Comparison of ENCODE assay signal across 20 mouse cellular contexts in the genomic region with DNA sequence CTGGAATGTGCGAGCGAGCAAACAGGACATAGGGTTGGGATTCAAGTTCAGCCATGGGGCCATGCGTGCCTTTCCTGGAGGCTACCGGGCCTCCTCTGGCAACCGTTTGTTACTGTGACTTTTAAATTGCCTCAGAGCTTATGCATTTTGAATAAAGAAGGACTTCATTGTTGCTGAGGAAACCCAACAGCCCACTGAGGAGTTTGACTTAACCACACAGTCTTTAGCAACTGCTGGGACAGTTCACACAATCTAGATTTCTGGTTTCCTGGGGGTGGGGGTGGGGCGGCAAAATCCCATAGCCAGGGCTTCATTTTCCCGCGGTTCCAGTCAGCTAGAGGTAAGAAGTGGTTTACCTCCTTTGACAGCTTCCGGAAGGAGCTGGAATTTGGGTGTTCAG. TPM values are rescaled to one million over a fixed set of nuclear protein-coding genes. Genes with fewer than 3 reads are reported as not detected.
A peak's percentile ranks its signal among the peaks of the same experiment; 100 is the strongest.
DNase-seq lines count a peak whose midpoint lies in the region; ATAC-seq and TF ChIP-seq lines count a peak whose summit lies in the region.
"Had no signal": no experiment of that assay in that cellular context is flagged by ENCODE, and none has a peak within 500 bp of the region (broad histone marks: within the 10 kb centered on the region; RNA-seq: fewer than 3 reads in every experiment).

No protein-coding gene starts in this region.

- H3K9ac ChIP-seq in kidney, embryonic 14.5 days (ENCODE audit: low read depth, low read length), result no peak overlapping the region
- H3K9ac ChIP-seq in kidney, embryonic 16.5 days (replicated peaks; ENCODE audit: low read length), result no peak overlapping the region
- no peak overlapping the region for H3K9ac ChIP-seq in hindbrain, postnatal 0 days (replicated peaks; ENCODE audit: low read length)
- H3K9ac ChIP-seq: embryonic facial prominence, embryonic 12.5 days; forebrain, embryonic 13.5 days; forebrain, embryonic 15.5 days had no signal

- no peak for ATAC-seq in kidney, embryonic 14.5 days (ENCODE audit: low FRiP score, low TSS enrichment)
- ATAC-seq in kidney, embryonic 16.5 days (ENCODE audit: low FRiP score, low TSS enrichment), result no peak
- ATAC-seq in megakaryocyte progenitor cell, adult 5-6 weeks (replicated peaks; ENCODE audit: poor library complexity), result peak; percentile 60
- no peak for ATAC-seq in hindbrain, postnatal 0 days
- ATAC-seq: forebrain, embryonic 13.5 days; forebrain, embryonic 15.5 days had no signal

- 74% methylated on average over 9 of the region's 9 CpGs for WGBS in kidney, embryonic 14.5 days
- WGBS in kidney, embryonic 16.5 days, result 80% methylated on average over 9 of the region's 9 CpGs
- 80% methylated on average over 9 of the region's 9 CpGs for WGBS in hindbrain, postnatal 0 days

- peak overlapping the region; percentile 38; the same call in 1 of the 2 replicates for H3K27ac ChIP-seq in kidney, embryonic 14.5 days (ENCODE audit: low read depth, low read length)
- H3K27ac ChIP-seq in kidney, embryonic 16.5 days (ENCODE audit: low read length), result 0 out of 2 replicates have a peak overlapping the region, but pooled peaks have one; percentile 22
- no peak overlapping the region for H3K27ac ChIP-seq in hindbrain, postnatal 0 days
- H3K27ac ChIP-seq: embryonic facial prominence, embryonic 10.5 days; embryonic facial prominence, embryonic 12.5 days; forebrain, embryonic 13.5 days; forebrain, embryonic 15.5 days had no signal

- no peak overlapping the region for H3K4me2 ChIP-seq in kidney, embryonic 14.5 days (replicated peaks; ENCODE audit: low read depth, low read length)
- H3K4me2 ChIP-seq in kidney, embryonic 16.5 days (replicated peaks; ENCODE audit: low read depth, low read length), result no peak overlapping the region
- no peak overlapping the region for H3K4me2 ChIP-seq in hindbrain, postnatal 0 days (ENCODE audit: low read depth, low read length)
- H3K4me2 ChIP-seq: embryonic facial prominence, embryonic 12.5 days; forebrain, embryonic 13.5 days; forebrain, embryonic 15.5 days had no signal

- TF ChIP-seq CTCF in hindbrain, postnatal 0 days (IDR thresholded peaks at IDR 0.05; ENCODE audit: low read depth), result no peak

- no peaks in the 10 kb centered on the region for H3K9me3 ChIP-seq in kidney, embryonic 14.5 days (ENCODE audit: control insufficient read depth, low read length)
- H3K9me3 ChIP-seq in kidney, embryonic 16.5 days (ENCODE audit: low read length), result no peaks in the 10 kb centered on the region
- no peaks in the 10 kb centered on the region for H3K9me3 ChIP-seq in hindbrain, postnatal 0 days (ENCODE audit: low read length)
- H3K9me3 ChIP-seq: embryonic facial prominence, embryonic 10.5 days; embryonic facial prominence, embryonic 12.5 days; forebrain, embryonic 13.5 days; forebrain, embryonic 15.5 days had no signal

- H3K4me3 ChIP-seq in kidney, embryonic 14.5 days (ENCODE audit: low read length), result no peak overlapping the region
- no peak overlapping the region for H3K4me3 ChIP-seq in kidney, embryonic 16.5 days (ENCODE audit: low read length)
- H3K4me3 ChIP-seq in hindbrain, postnatal 0 days (ENCODE audit: low read length), result no peak overlapping the region
- H3K4me3 ChIP-seq: embryonic facial prominence, embryonic 10.5 days; embryonic facial prominence, embryonic 12.5 days; forebrain, embryonic 13.5 days; forebrain, embryonic 15.5 days had no signal

- DNase-seq in kidney, postnatal 10 days, result no peak
- no peak for DNase-seq in kidney, adult 18-20 months
- peak; percentile 51 for DNase-seq in 416B (ENCODE audit: low read depth)
- no peak for DNase-seq in hindbrain, postnatal 0 days (ENCODE audit: low spot score)
- DNase-seq: adrenal gland, adult 8-10 months; adrenal gland, postnatal 14 days; adrenal gland, postnatal 36 days; cerebellum, adult 11-12 months; cerebellum, adult 2 months; cerebellum, adult 9-10 months; cerebellum, postnatal 10 days; cerebellum, postnatal 25 days had no signal

- no peaks in the 10 kb centered on the region for H3K27me3 ChIP-seq in kidney, embryonic 14.5 days (ENCODE audit: control insufficient read depth, insufficient read depth, low read length)
- no peaks in the 10 kb centered on the region for H3K27me3 ChIP-seq in kidney, embryonic 16.5 days (ENCODE audit: insufficient read depth, low read length)
- H3K27me3 ChIP-seq in hindbrain, postnatal 0 days (ENCODE audit: insufficient read depth, low read length), result no peaks in the 10 kb centered on the region
- H3K27me3 ChIP-seq: embryonic facial prominence, embryonic 12.5 days; forebrain, embryonic 13.5 days; forebrain, embryonic 15.5 days had no signal

- H3K4me1 ChIP-seq in kidney, embryonic 14.5 days (ENCODE audit: control insufficient read depth, insufficient read depth, low read length), result peaks cover 22% of the 10 kb centered on the region
- H3K4me1 ChIP-seq in kidney, embryonic 16.5 days (ENCODE audit: insufficient read depth, low read length), result peaks cover 45% of the 10 kb centered on the region
- H3K4me1 ChIP-seq in hindbrain, postnatal 0 days (ENCODE audit: insufficient read depth, low read length), result peaks cover 15% of the 10 kb centered on the region; the same call in 1 of the 2 replicates

- H3K36me3 ChIP-seq in kidney, embryonic 14.5 days (ENCODE audit: control insufficient read depth, insufficient read depth, low read length), result peaks cover 12% of the 10 kb centered on the region
- peaks cover 10% of the 10 kb centered on the region for H3K36me3 ChIP-seq in kidney, embryonic 16.5 days (ENCODE audit: insufficient read depth, low read length)
- H3K36me3 ChIP-seq in hindbrain, postnatal 0 days (ENCODE audit: insufficient read depth, low read length), result no peaks in the 10 kb centered on the region
- H3K36me3 ChIP-seq: forebrain, embryonic 15.5 days had no signal

RNA-seq across cellular contexts. Expression of a gene that starts 23.9 kb away (rescaled TPM):
- polyA plus RNA-seq in kidney, embryonic 14.5 days (2014; fragmentation: Nextera tagmentation; extraction: Ambion mirVana), result 42.0 and 55.6 TPM in 2 replicates
- polyA plus RNA-seq in kidney, embryonic 16.5 days (2015; fragmentation: Nextera tagmentation; extraction: Ambion mirVana), result 64.3 and 66.6 TPM in 2 replicates
- total RNA-seq in megakaryocyte progenitor cell, adult 5-6 weeks (2015), result 2.7 and 4.2 TPM in 2 replicates
- 2.0 and 2.5 TPM in 2 replicates for total RNA-seq in megakaryocyte progenitor cell, adult 5-6 weeks (2017)
- 67.1 and 82.8 TPM in 2 replicates for total RNA-seq in hindbrain, postnatal 0 days (2014; rRNA removed)
- 36.2 and 37.2 TPM in 2 replicates for polyA plus RNA-seq in hindbrain, postnatal 0 days (2015; fragmentation: Nextera tagmentation; extraction: Ambion mirVana)
- total RNA-seq: MEL had no signal
